Mouse (Mus musculus): ENCODE data around the gene C1ql4. TPM values are rescaled to one million over a fixed set of nuclear protein-coding genes. Genes with fewer than 3 reads are reported as not detected.

The C1ql4 gene
- not detected in 2 replicates for polyA plus RNA-seq (2021; fragmentation: Nextera tagmentation)
- long read RNA-seq, experiment 1, result 0 reads
- long read RNA-seq, experiment 2, partial matches to known transcripts, result 0 of 2 reads
- long read RNA-seq, experiment 2, other reads (novel, unspliced or antisense), result 1 of 2 reads

GRCm38 (mm10) chr15:99087253-99088075 is at the start of gene C1ql4:
C1ql4 (minus strand) TSS chr15:99087817.

GRCm38 (mm10) chr15:99125711-99126080 is 38.1 kb upstream of the C1ql4 start, which contains the start of gene Spats2:
Spats2 (plus strand) TSS chr15:99125916.

GRCm38 (mm10) chr15:99092870-99093269 is 5.3 kb upstream of the C1ql4 start, which contains the start of gene Dnajc22:
Dnajc22 (plus strand) TSS chr15:99093170.

GRCm38 (mm10) chr15:99074019-99074599 is 13.5 kb downstream of the C1ql4 start, which contains the start of gene Troap:
Troap (plus strand) TSS chr15:99074575.

GRCm38 (mm10) chr15:99055040-99055439 is 32.6 kb downstream of the C1ql4 start, which contains the start of gene Prph:
Prph (plus strand) TSS chr15:99055174.

Small RNA genes within 50 kb of the gene (microRNA-seq; reads per million reads assigned to microRNA genes)
- not detected for gene Mir6960

Other genes with a start within 250 kb of the C1ql4 start
- gene Kmt2d, start 216.6 kb downstream of the C1ql4 start, polyA plus RNA-seq (2021; fragmentation: Nextera tagmentation), result 18.0 and 18.2 TPM in 2 replicates
- 6.5 and 10.1 TPM in 2 replicates for gene Rhebl1, start 193.3 kb downstream of the C1ql4 start, polyA plus RNA-seq (2021; fragmentation: Nextera tagmentation)
- 0.08 and 0.19 TPM in 2 replicates for gene Dhh, start 189.3 kb downstream of the C1ql4 start, polyA plus RNA-seq (2021; fragmentation: Nextera tagmentation)
- 0.29 and 1.7 TPM in 2 replicates for gene Lmbr1l, start 169.6 kb downstream of the C1ql4 start, polyA plus RNA-seq (2021; fragmentation: Nextera tagmentation)
- 1,496 and 1,539 TPM in 2 replicates for gene Tuba1b, start 153.3 kb downstream of the C1ql4 start, polyA plus RNA-seq (2021; fragmentation: Nextera tagmentation)
- gene Gm49450, start 134.3 kb downstream of the C1ql4 start, polyA plus RNA-seq (2021; fragmentation: Nextera tagmentation), result 0.53 TPM in 1 of 2 replicates, not detected in the other
- 3,348 and 3,759 TPM in 2 replicates for gene Tuba1a, start 134.1 kb downstream of the C1ql4 start, polyA plus RNA-seq (2021; fragmentation: Nextera tagmentation)
- gene Tuba1c, start 57.9 kb downstream of the C1ql4 start, polyA plus RNA-seq (2021; fragmentation: Nextera tagmentation), result 2.4 and 6.3 TPM in 2 replicates
- gene Prph, start 32.6 kb downstream of the C1ql4 start, polyA plus RNA-seq (2021; fragmentation: Nextera tagmentation), result 2.1 and 3.3 TPM in 2 replicates
- gene Troap, start 13.2 kb downstream of the C1ql4 start, polyA plus RNA-seq (2021; fragmentation: Nextera tagmentation), result 0.11 and 0.14 TPM in 2 replicates
- not detected in 2 replicates for gene Dnajc22, start 5.4 kb upstream of the C1ql4 start, polyA plus RNA-seq (2021; fragmentation: Nextera tagmentation)
- 5.3 and 5.5 TPM in 2 replicates for gene Spats2, start 38.1 kb upstream of the C1ql4 start, polyA plus RNA-seq (2021; fragmentation: Nextera tagmentation)
- gene Kcnh3, start 137.0 kb upstream of the C1ql4 start, polyA plus RNA-seq (2021; fragmentation: Nextera tagmentation), result 7.4 and 7.7 TPM in 2 replicates
- gene Mcrs1, start 164.1 kb upstream of the C1ql4 start, polyA plus RNA-seq (2021; fragmentation: Nextera tagmentation), result 118 and 134 TPM in 2 replicates
- gene Prpf40b, start 207.3 kb upstream of the C1ql4 start, polyA plus RNA-seq (2021; fragmentation: Nextera tagmentation), result 14.4 and 35.4 TPM in 2 replicates
- gene Fam186b, start 208.1 kb upstream of the C1ql4 start, polyA plus RNA-seq (2021; fragmentation: Nextera tagmentation), result 0.20 and 0.51 TPM in 2 replicates

Measured in layer of hippocampus, adult 6 months (tissue).